Mouse (Mus musculus): ENCODE results near the gene Fbll1.

The Fbll1 gene

DNA sequence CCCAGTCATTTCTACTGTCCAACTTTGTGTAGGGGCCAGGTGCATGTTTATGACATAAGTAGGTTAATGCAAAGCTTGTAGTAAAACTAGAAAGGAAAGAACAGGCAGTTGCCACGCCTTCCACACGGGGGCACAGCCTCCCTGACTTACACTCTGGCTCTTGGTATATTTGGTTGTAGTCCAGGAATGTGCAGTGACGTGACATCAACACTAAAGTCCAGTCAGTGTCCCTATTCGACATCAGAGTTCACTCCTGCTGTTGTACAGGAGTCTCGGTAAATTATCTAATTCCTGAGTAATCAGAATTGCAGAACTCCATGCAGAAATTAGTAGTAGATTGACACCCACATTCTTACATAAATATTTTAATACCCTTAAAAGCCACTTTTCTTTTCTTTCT lies 15.6 kb downstream of the Fbll1 start:
- DNase-seq: no peak

DNA sequence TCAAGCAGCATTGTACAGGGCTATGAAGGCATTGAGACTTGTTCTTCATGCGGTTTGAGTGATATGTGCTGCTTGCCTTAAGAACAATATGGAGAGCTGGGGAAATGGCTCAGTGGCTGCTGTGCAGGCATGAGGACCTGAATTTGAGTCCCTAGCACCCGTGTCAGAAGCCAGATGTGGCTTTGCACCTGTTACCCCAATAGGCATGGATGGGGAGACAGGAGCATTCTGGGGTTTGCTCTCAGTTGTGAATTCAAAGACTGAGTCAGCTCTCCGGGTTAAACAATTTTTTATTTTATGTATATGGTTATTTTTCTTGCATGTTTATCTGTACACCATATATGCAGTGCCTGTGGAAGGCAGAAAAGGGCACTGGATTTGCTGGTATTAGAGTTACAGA lies 16.2 kb downstream of the Fbll1 start:
- DNase-seq: no peak

- no peak for DNase-seq
Measured at GRCm38 (mm10) chr11:35780336-35780735, 18.3 kb downstream of the Fbll1 start.

GRCm38 (mm10) chr11:35776452-35776851 lies 22.2 kb downstream of the Fbll1 start:
- DNase-seq: no peak

GRCm38 (mm10) chr11:35775606-35776005 lies 23.1 kb downstream of the Fbll1 start:
- DNase-seq: no peak

DNA sequence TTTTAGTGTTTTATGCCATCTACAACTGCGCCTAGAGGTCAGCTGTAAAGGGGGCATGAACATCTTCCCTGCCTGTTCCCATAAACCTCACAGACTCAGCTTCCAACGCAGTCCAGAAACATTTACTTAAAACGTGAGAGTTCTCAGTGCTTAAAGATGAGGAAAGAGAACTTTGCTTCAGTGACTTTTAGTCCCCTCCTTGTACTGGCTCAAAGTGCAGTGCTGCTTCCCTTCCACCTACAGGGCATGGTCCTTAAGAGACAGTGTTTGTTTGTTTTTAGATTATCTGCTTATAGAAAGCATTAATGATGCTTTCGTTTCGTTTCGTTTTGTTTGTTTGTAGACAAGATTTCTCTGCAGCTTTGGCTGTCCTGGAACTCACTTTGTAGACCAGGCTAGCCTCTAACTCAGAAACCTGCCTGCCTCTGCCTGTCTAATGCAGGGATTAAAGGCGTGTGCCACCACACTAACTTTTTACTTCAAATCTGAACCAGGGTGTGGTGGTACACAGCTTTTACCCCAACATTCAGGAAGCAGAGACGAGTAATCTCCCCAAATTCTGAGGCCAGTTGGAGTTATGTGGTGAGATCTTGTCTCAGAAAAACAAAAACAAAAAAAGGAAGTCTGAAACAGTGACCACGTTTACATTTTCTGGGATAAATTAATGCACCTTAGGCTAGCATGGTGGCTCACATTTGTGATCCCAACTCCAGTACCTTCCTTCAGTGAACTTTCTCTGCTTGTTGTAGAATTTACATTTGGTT lies 27.8 kb downstream of the Fbll1 start:
- DNase-seq: no peak

GRCm38 (mm10) chr11:35769746-35770437 lies 28.8 kb downstream of the Fbll1 start:
- peak; percentile 88 for DNase-seq

- peak; percentile 97 for DNase-seq
Measured at GRCm38 (mm10) chr11:35769188-35769745, 29.4 kb downstream of the Fbll1 start, which contains the start of gene Pank3. Gene Pank3 (plus strand): TSS chr11:35769484.

DNA sequence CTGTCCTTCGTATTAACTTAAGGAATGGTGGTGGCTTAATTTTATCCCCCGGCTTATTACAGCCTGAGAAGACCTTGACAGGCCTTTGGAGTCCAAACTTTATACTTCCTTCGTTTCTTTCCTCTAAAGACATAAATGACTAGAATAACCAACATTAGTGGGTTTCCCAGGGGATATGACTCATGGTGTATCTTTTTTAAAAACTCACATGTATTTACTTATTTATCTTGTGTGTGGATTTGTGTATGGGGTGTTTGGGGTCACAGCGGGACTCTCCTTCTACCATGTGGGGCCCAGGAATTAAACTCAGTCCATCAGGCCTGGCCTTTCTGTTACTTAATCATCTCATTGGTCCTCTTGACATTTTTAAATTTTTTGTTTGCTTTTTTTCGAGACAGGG lies 31.8 kb downstream of the Fbll1 start:
- no peak for DNase-seq

GRCm38 (mm10) chr11:35760627-35761003 lies 38.1 kb downstream of the Fbll1 start:
- DNase-seq: no peak

DNA sequence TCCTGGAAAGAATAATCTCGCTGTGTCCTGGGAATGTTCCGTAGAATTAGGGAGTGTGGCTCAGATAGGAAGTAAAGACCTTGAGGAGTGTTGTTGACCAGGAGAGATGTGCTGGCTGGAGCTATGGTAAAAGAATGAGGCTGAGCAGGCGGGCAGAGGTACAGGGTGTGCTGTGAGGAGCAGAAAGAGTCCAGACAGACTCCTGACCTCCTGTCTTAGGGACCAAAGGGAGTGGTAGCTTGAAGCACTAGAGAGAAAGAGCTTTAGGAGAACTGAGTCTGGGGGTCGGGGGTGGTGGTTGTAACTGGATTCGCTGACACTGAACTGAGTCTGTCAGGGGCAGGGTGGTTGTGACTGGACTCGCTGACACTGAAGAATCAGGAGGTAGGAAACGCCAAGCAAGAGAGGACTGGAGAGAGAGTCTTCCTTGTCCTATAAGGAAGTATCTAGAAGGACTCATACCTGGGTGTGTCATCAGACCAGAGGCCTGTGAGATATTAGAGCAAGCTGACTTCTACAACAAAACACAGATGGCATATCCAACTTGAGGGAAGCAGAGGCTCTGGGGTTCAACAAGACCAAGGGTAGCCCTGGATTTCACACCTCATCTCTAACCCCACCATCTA lies 38.6 kb downstream of the Fbll1 start:
- no peak for DNase-seq

DNA sequence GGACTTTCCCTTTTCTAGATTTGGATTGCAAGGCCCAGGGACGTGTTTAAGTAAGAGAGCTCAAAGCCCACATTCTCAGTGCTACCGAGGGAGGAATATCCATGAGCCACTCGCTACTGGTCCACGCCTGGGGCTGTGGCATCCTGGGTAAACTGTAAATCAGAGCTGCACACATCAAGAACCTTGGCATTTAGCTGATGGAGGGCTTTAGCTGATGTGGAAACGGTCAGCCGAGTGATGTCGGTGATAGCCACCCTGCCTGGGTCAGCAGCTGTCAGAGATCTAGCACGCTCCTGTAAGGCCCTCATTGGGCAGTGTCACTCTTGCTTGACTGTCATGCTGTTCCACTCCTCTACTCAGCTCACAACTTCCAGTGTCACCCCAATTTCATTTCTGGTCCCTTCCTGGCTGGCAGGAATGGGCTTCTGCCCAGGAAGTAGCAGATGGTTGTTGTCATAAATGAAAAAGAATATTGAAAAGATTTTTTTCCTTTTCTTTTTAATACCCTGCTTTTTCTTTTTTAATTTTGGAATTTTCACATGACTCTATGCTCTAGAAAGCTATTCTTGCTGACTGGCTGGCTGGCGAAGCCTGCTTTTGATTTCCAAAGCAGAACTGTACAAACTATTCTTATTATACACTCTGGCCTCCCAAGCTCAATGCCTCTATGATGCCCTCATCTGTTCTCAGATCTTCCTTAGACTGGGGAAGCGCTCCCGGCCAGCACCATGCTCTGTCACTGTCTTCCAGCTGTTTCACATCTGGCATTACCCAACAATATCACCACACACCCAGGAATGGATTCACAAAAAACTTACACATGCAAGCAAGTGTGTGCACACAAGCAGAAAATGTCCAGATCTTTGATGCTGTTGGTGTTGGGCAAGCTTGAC lies 42.0 kb downstream of the Fbll1 start:
- no peak for DNase-seq

DNA sequence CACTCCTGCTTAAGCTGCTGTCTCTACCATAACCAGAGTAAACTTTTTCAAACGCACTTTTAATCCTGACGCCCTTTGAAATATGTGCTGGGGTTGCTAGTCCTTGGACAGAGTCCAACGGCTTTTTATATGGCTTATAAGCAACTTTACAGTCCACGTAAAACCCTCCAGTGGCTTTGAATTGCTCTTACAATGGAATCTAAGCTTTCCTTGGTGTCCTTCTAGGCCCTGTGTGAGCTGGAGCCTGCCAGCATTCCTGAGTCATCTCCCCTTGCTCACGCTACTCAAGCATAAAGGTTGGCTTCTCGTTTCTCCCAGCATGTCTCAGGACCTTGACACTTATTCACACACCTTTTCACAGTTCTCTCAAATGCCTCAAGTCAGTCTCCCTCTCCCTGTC lies 43.1 kb downstream of the Fbll1 start:
- no peak for DNase-seq

DNA sequence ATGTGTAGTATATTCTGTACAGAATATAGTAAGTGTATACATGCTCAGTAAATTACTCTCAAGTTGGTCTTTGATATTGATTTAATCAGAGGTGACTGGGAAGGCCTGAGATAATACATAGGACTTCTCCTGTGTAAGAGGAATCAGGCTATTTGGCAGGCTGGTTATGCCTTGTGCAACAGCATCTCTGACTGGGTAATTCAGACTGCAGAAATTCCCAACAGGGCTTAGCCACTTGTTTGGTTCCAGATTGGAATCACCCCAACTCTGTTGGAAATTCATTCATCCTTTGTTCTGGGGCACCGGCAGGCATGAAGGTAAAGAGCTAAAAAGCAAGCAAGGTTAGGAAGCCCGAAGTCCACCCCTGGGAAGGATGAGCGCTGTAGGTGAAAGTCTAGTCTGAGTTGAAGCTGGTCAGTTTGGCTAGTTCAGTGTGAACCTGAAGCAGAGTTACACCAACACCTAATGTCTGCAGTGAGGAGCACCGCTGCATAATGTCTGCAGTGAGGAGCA lies 43.7 kb downstream of the Fbll1 start:
- DNase-seq: no peak

DNA sequence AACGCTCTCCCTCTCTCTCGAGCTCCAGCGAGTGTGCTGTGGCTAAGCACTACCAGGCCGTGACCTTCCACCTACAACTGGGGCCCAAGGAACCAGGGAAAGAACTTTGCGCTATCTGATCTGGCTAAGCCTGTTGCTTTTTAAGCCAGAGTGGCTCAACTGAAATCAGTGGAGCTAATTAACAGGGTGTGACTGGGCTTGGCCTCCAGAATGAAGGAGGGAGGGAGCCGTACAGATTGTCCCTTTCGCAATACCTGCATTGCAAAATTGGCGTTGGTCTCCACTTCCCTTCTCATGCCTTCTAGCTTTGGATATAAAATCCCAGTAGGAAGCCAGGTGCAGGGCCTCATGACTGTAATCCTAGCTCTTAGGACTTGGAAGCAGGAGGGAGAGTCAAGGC lies 48.1 kb downstream of the Fbll1 start:
- DNase-seq: peak; percentile 32

Data from kidney, postnatal 10 days (tissue).